Mouse (Mus musculus): ENCODE measurements around the gene Efna3.

DNA sequence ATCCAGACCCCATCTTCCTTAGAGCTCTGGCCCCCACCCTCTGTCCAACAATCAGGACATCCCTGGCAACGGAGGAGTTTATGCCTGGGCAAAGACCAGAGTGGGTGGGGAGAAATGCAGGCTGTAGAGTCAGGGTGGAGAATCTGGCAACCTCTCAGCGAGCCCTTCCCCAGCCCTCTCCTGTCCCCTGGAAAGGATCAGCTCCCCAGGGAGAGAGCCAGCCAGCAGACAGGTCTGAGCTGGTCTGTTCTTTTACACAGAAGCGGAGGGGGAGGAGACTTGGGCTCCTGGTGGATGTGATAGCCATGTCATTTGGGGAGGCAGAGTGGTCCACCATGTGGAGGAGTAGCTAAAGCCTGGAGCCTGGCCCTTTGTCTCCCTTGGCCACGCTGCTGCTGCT lies 5.9 kb upstream of the Efna3 start:
- TF ChIP-seq EP300 (IDR thresholded peaks at IDR 0.05) (no peak), CTCF (IDR thresholded peaks at IDR 0.05) (no peak)

All from lung, postnatal 0 days (tissue).